Mouse (Mus musculus) thymus, adult 2 months (tissue): ENCODE results near the gene 9130230L23Rik. TPM values are rescaled to one million over a fixed set of nuclear protein-coding genes. Genes with fewer than 3 reads are reported as not detected.

Experiments
- DNase-seq: peaks from one replicate; pipeline ENCODE4 v3.0.0; 2021
- H3K27ac ChIP-seq: fragments of 200-500 bp; 2 replicates; pipeline ENCODE4 v1.5.1; 2012; ENCODE audit warnings: low read length, control low read depth; ENCODE audit not compliant: control insufficient read depth, insufficient read depth
- H3K27me3 ChIP-seq: fragments of 200-500 bp; 2 replicates; pipeline ENCODE4 v1.6.1; 2012; ENCODE audit warnings: mild to moderate bottlenecking, low read length, moderate library complexity, mixed read lengths; ENCODE audit not compliant: control insufficient read depth, insufficient read depth
- H3K36me3 ChIP-seq: fragments of 200-500 bp; 2 replicates; pipeline ENCODE4 v1.6.1; 2012; ENCODE audit warnings: mild to moderate bottlenecking, low read length, moderate library complexity; ENCODE audit not compliant: control insufficient read depth, insufficient read depth
- H3K4me1 ChIP-seq: fragments of 200-500 bp; replicated peaks from 2 replicates; pipeline ENCODE4 v1.6.1; 2012; ENCODE audit warnings: low read length; ENCODE audit not compliant: control insufficient read depth, insufficient read depth
- H3K4me3 ChIP-seq: fragments of 200-500 bp; 2 replicates; pipeline ENCODE4 v1.5.1; 2012; ENCODE audit warnings: mild to moderate bottlenecking, low read length, control low read depth, moderate library complexity; ENCODE audit not compliant: control insufficient read depth, insufficient read depth
- CTCF ChIP-seq: fragments of 200-500 bp; IDR thresholded peaks from 2 replicates; pipeline ENCODE4 v1.5.1; 2012; ENCODE audit warnings: mild to moderate bottlenecking, control low read depth, low read length, moderate library complexity, borderline replicate concordance; ENCODE audit not compliant: control insufficient read depth, poor library complexity, insufficient read depth; ENCODE audit errors: extremely low read depth
- POLR2A ChIP-seq: fragments of 200-500 bp; IDR thresholded peaks from 2 replicates; pipeline ENCODE4 v1.6.1; 2012; ENCODE audit warnings: mild to moderate bottlenecking, low read length, control low read depth, moderate library complexity; ENCODE audit not compliant: control insufficient read depth, poor library complexity, insufficient read depth; ENCODE audit errors: extremely low read depth
- WGBS: fragments of 180-500 bp; shearing (Covaris S2); methylation state at CpG from one replicate; pipeline ENCODE4 v1.1.7; 2018; 5-methylcytosine and 5-hydroxymethylcytosine counted together
- polyA plus RNA-seq: library from polyadenylated mRNA; depleted of rRNA; stranded (reverse); fragments of >200 nt; gene quantifications from 2 replicates; pipeline ENCODE4 v1.2.3, GENCODE M21; 2012

9130230L23Rik gene
- polyA plus RNA-seq, 1 experiment: 0.35 TPM

GRCm38 (mm10) chr5:65986426-65986825, 17.7 kb downstream of the 9130230L23Rik start:
- Histone ChIP-seq H3K36me3 (no peaks in the 10 kb centered on the region), H3K27ac (no peak overlapping the region), H3K4me3 (no peak overlapping the region), H3K4me1 (no peaks in the 10 kb centered on the region), H3K27me3 (no peaks in the 10 kb centered on the region)
- TF ChIP-seq CTCF (no peak), POLR2A (no peak)
- no peak for DNase-seq
- WGBS: 96% methylated on average over 5 of the region's 5 CpGs

GRCm38 (mm10) chr5:65975731-65976130, 28.4 kb downstream of the 9130230L23Rik start:
- 97% methylated on average over 13 of the region's 13 CpGs for WGBS
- TF ChIP-seq POLR2A: no peak
- TF ChIP-seq CTCF: no peak
- Histone ChIP-seq H3K4me3 (no peak overlapping the region), H3K4me1 (no peaks in the 10 kb centered on the region), H3K27me3 (no peaks in the 10 kb centered on the region), H3K27ac (no peak overlapping the region), H3K36me3 (peaks cover 35% of the 10 kb centered on the region)
- no peak for DNase-seq

GRCm38 (mm10) chr5:65973189-65973588, 30.9 kb downstream of the 9130230L23Rik start:
- Histone ChIP-seq H3K27ac (no peak overlapping the region), H3K36me3 (peaks cover 48% of the 10 kb centered on the region), H3K27me3 (no peaks in the 10 kb centered on the region), H3K4me1 (peaks cover 5% of the 10 kb centered on the region), H3K4me3 (no peak overlapping the region)
- TF ChIP-seq POLR2A (no peak), CTCF (no peak)
- WGBS: 78% methylated on average over 2 of the region's 2 CpGs
- no peak for DNase-seq

- Histone ChIP-seq H3K4me3 (no peak overlapping the region), H3K27me3 (no peaks in the 10 kb centered on the region), H3K27ac (no peak overlapping the region), H3K4me1 (peaks cover 5% of the 10 kb centered on the region), H3K36me3 (peaks cover 32% of the 10 kb centered on the region)
- 97% methylated on average over 3 of the region's 3 CpGs for WGBS
- no peak for TF ChIP-seq CTCF
- no peak for TF ChIP-seq POLR2A
- DNase-seq: no peak
Observed at GRCm38 (mm10) chr5:65968004-65968403, 36.1 kb downstream of the 9130230L23Rik start.

GRCm38 (mm10) chr5:65967091-65967490, 37.0 kb downstream of the 9130230L23Rik start:
- Histone ChIP-seq H3K4me1 (peaks cover 5% of the 10 kb centered on the region), H3K27me3 (no peaks in the 10 kb centered on the region), H3K27ac (no peak overlapping the region), H3K36me3 (peaks cover 24% of the 10 kb centered on the region), H3K4me3 (no peak overlapping the region)
- no peak for DNase-seq
- 97% methylated on average over 12 of the region's 12 CpGs for WGBS
- no peak for TF ChIP-seq CTCF
- no peak for TF ChIP-seq POLR2A

GRCm38 (mm10) chr5:65965771-65966279, 38.3 kb downstream of the 9130230L23Rik start:
- Histone ChIP-seq H3K4me3 (no peak overlapping the region), H3K36me3 (peaks cover 15% of the 10 kb centered on the region), H3K4me1 (peaks cover 5% of the 10 kb centered on the region), H3K27me3 (no peaks in the 10 kb centered on the region), H3K27ac (no peak overlapping the region)
- WGBS: 90% methylated on average over 7 of the region's 7 CpGs
- TF ChIP-seq CTCF: no peak
- TF ChIP-seq POLR2A: no peak
- no peak for DNase-seq

GRCm38 (mm10) chr5:65963291-65963690, 40.8 kb downstream of the 9130230L23Rik start:
- H3K4me1 ChIP-seq: no peaks in the 10 kb centered on the region
- no peak for DNase-seq
- H3K27ac ChIP-seq: no peak overlapping the region
- no peaks in the 10 kb centered on the region for H3K36me3 ChIP-seq
- no peak overlapping the region for H3K4me3 ChIP-seq
- H3K27me3 ChIP-seq: no peaks in the 10 kb centered on the region
- 96% methylated on average over 5 of the region's 5 CpGs for WGBS
- TF ChIP-seq POLR2A: no peak
- TF ChIP-seq CTCF: no peak
